Mouse (Mus musculus) adrenal gland, postnatal 4 days (tissue): Measurements from ENCODE around the gene A530032D15Rik. TPM values are rescaled to one million over a fixed set of nuclear protein-coding genes. Genes with fewer than 3 reads are reported as not detected.
"Not testable (repeated sequence)": the region's sequence is repeated elsewhere in the genome, so short reads cannot be mapped to it uniquely, and the experiment has no call there.

Source experiments
- DNase-seq, 2 experiments: peaks; one replicate each; pipeline ENCODE4 v3.0.0; 2021 to 2022; ENCODE audit warnings: low spot score in 2 of 2, mixed read lengths in 2 of 2
- long read RNA-seq, 2 experiments: library from polyadenylated mRNA; stranded (forward); transcript quantifications; one replicate each; pipeline ENCODE4 v2.0.0; 2021
- total RNA-seq, 2 experiments: library from RNA; stranded (reverse); gene quantifications; 2 replicates each; pipeline ENCODE4 v1.2.3; 2021

Gene A530032D15Rik
- under 1 TPM in 1 of 2 experiments, not detected in 1; 0.45 TPM for total RNA-seq
- long read RNA-seq, experiment 1: 0 reads
- long read RNA-seq, experiment 2: 0 reads

DNA sequence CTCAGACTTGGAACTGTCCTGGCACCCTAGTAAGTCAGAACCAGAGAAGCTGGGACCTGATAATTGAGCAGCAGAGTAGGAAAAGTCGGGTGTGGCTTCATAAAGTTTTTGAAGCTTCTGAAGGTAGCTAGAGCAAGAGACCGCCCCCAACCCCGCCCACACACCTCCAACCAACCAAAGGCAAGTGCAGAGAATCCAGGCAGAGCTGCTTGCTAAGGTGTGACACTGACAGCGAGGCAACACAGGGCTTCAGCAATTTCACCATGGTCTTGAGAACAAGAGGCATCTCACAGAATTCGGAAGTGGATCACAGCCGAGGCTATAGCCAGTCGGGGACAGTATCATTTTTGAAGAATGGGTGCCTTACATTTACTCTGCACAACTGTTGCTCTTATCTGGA, at the start of gene A530032D15Rik:
A530032D15Rik (minus strand) TSS at position 101 of the 400 bp plus-strand sequence.
- not testable (repeated sequence) for DNase-seq

DNA sequence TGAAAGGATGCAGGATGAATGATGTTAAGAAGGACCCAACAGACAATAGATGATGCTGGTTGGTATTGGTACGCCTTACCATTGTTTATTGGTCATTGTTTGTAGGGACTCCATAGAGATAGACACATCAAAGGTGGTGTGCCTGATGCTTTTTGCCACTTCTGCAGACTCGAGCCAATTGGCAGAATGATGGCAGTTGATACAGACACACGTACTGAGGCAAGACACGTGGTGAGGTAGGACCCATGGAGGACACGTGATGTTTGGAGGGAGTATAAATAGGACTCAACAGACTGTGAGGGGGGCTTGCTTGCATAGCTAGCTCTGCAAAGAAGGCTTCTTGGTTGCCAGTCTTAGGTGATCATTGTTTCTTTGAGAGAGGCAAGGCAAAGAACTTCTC, 45.5 kb upstream of the A530032D15Rik start:
- not testable (repeated sequence) for DNase-seq

DNA sequence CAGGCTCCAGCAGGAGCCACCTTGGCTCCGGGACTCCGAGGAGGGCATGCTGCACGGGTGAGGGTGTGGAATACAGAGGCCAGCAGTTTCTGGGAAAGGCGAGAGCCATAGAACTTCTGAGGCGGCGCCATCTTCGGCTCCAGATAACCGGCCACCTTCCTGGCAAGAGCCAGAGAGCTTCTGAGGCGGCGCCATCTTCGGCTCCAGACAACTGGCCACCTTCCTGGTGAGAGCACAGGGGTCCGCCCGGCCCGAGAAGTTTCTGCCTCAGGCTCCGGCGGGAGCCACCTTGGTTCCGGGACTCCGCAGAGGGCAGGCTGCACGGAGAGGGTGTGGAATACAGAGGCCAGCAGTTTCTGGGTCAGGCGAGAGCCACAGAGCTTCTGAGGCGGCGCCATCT, 24.0 kb upstream of the A530032D15Rik start:
- not testable (repeated sequence) for DNase-seq

DNA sequence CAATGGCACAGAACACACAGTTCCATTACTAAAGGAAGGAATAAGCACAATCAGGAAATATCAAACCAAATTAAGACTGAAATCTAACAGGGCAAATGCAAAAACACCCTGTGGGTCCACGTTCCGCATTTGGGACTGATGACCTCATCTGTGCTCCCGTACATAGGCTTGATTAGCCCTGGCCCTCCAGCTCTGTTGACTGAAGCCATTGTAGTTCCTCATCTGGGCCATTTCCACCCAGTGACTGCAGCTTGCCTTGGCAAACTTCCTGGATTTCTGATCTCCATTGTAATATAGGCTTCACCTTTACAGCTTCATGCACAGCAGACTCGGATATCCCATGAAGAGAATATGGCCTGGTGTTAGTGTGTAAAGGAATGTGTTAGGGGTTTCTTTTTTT, 12.2 kb upstream of the A530032D15Rik start:
- DNase-seq: not testable (repeated sequence)

DNA sequence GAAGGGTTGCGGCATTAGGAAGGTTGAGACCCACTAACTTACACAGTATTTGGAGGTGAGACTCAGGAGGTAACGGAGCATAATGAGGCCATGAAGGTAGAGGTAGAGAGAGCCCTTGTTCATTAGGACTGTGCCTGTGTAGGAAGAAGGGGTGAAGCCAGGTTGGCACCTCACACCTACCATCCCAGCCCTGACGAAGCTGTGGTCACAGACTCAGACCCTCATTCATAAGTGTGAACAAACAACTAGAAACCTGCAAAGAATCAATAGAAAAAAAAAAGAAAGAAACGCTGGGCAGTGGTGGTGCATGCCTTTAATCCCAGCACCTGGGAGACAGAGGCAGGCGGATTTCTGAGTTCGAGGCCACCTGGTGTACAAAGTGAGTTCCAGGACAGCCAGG, 8.7 kb upstream of the A530032D15Rik start:
- not testable (repeated sequence) for DNase-seq

DNA sequence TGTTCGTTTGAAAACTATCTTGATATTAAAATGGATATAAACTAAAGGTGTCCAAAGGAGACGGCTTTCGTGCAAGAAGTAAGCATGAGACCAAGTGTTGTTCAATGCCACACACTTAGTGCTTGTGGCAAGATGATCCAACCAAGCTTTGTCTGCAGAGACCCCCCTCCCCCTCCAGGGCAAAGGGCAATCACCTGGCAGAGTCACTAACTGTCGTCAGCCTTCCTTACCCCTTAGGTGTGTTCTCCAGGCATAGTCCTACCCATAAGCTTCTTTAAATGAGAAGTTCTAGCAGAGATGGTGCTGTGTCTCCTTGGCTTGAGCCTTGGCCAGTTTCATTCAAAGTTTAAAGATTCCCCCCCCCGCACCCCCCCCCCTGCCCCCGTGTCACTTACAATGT, 7.9 kb upstream of the A530032D15Rik start:
- DNase-seq: not testable (repeated sequence)

DNA sequence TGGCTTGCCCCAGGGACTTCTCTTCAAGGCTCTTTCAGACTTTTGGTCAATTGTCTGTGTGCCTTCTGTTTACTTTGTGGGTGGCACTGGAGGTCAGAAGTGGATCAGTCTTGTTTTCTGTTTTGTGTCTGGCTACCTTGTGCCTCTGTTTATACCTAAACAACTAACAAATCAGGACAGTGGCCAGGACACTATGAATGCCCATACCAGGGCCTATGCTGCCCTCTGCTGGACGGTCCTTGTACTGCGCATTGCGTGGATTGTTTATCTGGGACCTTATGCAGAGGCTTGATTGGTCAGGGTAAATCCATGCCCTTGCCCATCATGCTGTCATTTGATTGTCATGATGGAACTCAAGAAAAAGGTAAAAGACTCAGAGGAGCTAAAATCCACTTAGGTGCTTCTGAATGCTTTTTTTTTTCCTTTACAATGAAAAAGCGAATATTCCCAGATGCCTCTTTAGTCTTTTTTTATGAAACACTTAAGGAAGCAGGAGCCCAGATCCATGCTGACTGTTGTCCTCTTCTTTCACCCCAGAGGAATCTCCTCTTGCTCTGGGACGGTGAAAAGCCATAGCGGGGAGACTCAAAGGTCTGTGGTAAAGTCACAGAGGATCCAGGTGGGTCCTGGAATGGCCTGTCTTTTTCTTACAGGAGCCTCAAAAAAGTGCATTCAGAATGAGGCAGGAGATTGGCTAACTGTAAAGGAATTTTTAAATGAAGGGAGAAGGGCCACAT, 5.2 kb upstream of the A530032D15Rik start:
- DNase-seq: not testable (repeated sequence)

DNA sequence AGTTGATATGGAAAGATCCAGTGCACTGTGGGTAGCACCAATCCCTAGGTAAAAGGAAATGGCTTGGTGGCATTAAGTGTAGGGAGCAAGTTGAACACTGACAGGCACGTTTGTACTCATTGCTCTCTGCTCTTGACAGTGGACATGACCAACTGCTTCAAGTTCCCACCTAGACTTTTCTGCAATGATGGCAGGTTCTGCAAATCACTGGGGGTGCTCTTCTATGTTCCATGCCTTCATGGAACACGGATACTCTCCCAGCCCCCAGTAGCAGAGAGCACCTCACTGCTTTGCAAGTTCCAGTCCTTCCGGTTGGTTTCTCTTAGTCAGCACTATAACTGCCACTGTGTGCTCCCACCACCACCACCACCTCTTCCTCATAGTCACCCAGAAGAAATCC, 4.4 kb upstream of the A530032D15Rik start:
- DNase-seq: not testable (repeated sequence)

DNA sequence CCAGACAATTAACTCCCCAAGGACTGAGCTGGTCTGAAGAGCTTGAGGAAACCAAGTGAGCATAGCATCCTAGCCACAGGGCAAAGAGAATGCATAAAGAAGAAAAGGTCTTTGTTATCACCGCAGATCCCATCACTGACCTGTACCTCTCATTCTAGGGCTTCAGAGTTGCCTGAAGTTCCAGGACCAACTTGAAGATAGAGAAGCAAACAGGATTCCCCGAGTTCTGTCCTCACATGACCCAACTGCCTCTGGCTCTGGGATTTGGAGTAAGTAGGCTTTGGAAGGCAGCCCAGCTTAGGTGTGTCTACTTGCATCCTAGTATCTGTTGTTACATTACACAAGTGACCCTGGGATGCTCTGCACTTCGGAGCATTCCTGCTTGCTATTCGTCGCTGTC, 3.2 kb upstream of the A530032D15Rik start:
- not testable (repeated sequence) for DNase-seq

DNA sequence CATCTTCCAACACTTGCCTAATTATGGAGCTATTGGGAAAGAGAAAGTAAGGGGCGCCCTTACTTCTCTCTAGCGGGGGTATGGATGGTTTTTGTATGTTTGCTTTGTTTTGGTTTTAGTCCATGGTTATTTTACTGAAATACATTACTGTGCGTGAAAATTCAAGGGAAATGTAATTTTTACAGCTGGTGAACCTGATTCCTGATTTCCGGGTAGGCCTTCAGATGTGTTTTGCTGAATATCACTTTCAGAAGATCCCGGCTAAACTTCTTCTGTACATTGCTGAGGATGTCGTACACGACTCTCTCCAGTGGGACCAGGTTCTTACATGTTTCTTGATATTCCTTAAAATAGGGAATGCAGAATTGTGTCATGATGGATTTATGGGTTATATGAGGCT, 2.6 kb upstream of the A530032D15Rik start:
- not testable (repeated sequence) for DNase-seq

DNA sequence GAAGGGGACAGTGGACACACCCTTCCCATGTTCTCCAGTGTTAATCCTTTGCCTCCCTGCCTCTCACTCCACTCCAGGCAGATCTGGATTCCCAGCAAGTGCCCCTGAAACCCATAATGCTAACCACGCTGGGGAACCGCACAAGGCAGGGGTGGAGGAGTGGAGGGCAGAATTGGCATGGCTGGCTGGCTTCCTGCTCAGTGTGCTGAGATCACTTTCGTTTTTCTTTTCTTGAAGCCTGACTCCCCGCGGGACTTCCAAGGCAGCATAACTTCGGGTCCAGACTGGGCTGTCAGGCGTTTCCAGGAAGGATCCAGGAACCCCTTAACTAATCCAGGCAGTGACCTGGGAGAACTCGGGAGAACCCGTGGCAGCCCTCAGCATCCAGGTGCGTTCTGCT, 1.9 kb upstream of the A530032D15Rik start:
- DNase-seq: not testable (repeated sequence)

DNA sequence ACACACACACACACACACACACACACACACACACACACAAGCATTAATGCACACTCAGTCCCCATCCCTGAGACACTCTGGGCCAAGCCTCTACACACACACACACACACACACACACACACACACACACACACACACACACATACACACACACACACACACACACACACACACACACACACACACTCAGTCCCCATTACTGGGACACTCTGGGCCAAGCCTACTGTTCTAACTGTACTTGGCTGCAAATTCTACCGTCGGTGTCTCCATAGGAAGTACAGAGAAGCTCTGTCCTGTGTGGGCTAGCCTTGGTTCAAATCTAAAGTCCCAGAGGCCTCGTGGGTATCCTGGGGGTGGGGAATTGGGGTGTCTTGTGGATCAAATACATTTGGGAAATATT, 1.2 kb upstream of the A530032D15Rik start:
- not testable (repeated sequence) for DNase-seq

DNA sequence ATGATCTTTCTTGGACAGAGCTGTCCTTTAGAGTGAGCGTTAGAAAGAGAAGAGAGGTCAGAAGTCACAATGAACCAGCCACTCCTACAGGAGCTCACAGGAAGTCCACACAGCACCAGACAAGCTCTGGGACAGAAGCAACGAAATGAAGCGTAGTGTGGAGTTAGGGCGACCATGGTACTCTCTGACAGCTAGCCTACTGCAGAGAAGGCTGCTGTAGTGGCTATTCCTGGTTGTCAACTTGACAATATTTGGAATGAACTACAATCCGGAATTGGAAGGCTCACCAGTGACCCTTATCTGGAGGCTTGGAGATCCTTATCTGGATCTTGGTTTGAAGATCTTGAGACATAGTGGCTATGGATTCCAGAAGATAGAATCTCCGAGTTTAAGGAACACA, 3.6 kb downstream of the A530032D15Rik start:
- DNase-seq: not testable (repeated sequence)

DNA sequence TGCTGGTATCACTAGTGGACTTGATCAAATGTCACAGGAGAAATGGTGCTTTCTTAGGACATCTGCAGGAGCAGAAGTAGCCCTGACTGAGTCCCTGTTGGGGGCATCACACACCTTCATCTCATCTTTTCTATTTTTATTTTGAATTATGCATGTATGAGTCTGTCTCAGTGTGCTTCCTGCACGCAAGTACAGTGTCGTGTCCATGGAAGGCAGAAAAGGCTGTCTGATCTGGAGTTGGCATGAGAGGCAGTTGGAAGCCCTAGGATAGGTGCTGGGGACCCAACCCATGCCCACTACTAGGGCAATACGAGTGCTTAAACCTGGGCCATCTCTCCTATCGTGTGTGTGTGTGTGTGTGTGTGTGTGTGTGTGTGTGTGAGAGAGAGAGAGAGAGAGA, 4.3 kb downstream of the A530032D15Rik start:
- not testable (repeated sequence) for DNase-seq

DNA sequence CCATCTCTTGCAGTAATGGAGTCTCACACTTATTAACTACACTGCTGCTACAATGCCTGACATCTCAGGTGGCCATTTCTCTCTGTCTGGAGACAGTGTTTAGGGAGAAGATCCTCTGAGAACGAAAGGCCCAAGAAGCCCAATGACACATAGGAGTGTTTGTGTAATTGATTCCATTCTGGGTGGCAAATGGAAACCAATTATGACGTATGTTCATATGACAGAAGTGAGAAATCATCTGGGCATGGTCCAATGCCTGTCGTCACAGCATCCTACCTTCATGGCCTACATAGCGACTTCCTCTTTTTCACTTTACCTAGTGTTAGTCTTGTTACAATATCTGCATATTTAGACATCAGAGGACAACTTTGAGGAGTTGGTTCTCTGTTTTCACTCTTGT, 7.9 kb downstream of the A530032D15Rik start:
- DNase-seq: not testable (repeated sequence)

DNA sequence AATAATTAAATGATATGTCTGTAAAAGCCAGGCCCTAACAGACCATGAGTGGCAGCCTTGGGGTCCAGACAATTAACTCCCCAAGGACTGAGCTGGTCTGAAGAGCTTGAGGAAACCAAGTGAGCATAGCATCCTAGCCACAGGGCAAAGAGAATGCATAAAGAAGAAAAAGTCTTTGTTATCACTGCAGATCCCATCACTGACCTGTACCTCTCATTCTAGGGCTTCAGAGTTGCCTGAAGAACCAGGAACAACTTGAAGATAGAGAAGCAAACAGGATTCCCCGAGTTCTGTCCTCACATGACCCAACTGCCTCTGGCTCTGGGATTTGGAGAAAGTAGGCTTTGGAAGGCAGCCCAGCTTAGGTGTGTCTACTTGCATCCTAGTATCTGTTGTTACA, 9.8 kb downstream of the A530032D15Rik start, which contains the start of gene Gm10553:
Gm10553 (plus strand) TSS at position 301 of the 400 bp plus-strand sequence.
- DNase-seq: not testable (repeated sequence)

DNA sequence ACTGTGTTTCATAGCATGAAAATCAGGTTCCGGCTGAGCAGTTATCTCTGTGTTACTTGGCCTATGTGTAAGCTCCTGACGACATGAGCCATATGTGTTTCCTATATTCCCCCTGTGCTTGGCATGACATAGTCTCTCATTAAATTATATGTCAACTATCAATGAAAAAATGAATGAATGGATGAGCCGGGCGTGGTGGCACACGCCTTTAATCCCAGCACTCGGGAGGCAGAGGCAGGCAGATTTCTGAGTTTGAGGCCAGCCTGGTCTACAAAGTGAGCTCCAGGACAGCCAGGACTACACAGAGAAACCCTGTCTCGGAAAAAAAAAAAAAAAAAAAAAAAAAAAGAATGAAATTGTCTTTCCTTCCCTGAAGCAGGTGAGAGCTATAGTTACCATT, 10.6 kb downstream of the A530032D15Rik start:
- DNase-seq: not testable (repeated sequence)

DNA sequence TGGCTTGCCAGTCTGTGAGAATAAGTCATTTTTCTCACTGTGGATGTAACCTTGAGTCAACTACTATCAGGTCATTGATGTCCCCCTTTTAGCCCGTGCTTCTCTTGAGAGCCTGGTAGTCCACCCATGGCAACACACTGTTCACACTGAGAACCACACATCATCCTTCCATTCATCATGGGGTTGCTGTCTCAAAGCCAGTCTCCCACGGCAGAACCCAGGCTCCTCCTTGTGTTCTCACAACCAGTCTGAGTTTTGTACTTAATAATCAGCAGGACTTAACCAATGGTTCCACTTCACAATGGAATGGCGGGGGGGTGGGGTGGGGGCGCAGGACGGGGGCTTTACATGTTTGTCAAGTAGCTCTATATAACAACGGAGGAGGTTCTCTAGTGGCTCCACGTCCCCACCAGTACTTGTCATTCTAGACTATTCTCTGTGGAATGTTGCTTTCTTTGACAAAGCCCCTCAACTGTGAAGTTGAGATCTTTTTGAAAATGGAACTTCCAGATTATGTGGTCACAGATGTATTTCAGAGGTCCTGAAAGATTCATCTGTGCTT, 16.6 kb downstream of the A530032D15Rik start:
- not testable (repeated sequence) for DNase-seq

DNA sequence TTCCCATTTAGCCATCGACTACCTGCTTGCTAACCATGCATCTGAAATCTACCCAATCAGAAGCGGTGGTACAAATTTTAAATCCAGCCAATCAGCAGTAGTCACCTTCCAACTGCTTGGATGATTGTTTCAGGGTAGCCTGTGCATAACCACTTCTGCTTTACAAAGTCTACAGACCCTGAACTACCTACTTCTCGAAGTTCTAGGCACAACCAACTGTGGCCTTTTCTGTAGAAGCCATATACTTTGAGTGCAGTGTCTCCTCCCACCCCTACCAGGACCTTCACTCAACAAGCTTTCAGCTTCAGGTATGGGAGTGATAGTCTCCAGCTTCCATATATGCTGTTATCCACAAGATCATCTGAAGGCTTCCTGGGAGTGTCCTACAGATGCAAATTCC, 17.5 kb downstream of the A530032D15Rik start:
- not testable (repeated sequence) for DNase-seq

DNA sequence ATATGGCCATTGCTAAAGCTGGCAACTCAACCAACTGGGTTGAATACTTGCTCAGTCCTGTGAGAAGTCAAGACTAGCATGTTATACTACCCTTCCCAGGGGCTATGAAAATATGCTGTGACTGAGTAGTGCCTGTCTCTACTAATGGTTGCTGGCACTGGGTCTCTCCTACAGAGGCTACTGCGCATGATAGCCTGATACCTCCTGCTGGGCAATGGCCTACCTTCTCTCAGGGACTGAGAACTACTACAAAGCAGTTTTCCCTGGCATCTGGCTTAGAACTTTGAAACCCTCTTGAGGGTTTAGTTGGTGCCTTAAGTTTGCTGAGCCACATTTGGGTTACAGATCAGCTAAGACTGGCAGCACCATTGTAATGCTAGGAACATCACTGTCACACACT, 23.4 kb downstream of the A530032D15Rik start:
- DNase-seq: not testable (repeated sequence)

DNA sequence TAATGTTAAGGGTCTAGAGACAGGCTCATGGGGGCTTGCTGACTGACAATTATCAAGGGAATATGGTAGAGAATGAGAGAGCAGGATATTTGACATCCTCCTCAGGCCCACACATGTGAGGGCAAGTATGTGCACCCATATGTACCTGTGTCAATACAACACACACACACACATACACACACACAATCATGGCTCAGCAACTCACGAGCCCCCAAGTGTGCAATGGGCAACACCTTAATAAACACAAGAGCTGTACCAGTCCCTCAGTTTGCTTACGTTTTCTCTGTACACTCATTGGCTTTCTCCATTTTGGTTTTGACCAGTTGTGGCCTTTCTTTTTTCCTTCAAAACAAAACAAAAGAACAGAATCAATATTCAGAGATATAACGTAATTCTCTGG, 24.9 kb downstream of the A530032D15Rik start:
- DNase-seq: not testable (repeated sequence)

DNA sequence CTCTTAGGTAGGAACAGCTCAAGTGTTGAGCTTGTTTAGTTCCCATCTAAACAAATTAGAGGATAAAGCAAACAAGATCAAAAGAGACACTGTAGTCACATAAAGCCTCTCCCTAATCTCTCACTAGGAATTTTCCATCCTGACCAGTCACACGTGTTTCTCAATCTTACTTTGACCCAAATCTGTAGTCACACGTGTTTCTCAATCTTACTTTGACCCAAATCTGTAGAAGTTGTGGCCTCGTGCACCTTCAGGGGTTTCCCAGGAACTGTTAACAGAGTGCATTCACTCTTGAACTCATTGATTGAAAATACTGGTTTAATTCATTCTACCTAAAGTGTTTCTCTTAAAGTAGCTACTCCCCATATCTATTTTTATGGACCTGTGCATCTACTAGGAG, 36.6 kb downstream of the A530032D15Rik start:
- not testable (repeated sequence) for DNase-seq
